Mouse (Mus musculus) limb, embryonic 15.5 days (tissue): ENCODE measurements around the gene Stx8. TPM values are rescaled to one million over a fixed set of nuclear protein-coding genes. Genes with fewer than 3 reads are reported as not detected.

Experiments
- ATAC-seq: fragments of 200-750 bp; cut with Nextera tagmentation; 2 replicates; pipeline ENCODE4 v1.8.0; 2017; ENCODE audit warnings: low read depth, moderate TSS enrichment; ENCODE audit not compliant: insufficient number of reproducible peaks, low FRiP score, low TSS enrichment
- H3K27ac ChIP-seq: fragments of 300-500 bp; sonication (generic); 2 replicates; pipeline ENCODE4 v1.5.1; 2015; ENCODE audit warnings: moderate library complexity, mild to moderate bottlenecking, inconsistent platforms
- H3K27me3 ChIP-seq: fragments of 300-500 bp; sonication (generic); 2 replicates; pipeline ENCODE4 v1.6.1; 2015; ENCODE audit warnings: inconsistent platforms
- H3K36me3 ChIP-seq: fragments of 300-500 bp; sonication (generic); 2 replicates; pipeline ENCODE4 v1.6.1; 2015; ENCODE audit warnings: inconsistent platforms
- H3K4me1 ChIP-seq: fragments of 300-500 bp; sonication (generic); 2 replicates; pipeline ENCODE4 v1.6.1; 2015; ENCODE audit warnings: inconsistent platforms
- H3K4me2 ChIP-seq: fragments of 300-500 bp; sonication (generic); 2 replicates; pipeline ENCODE4 v1.6.1; 2015; ENCODE audit warnings: mild to moderate bottlenecking, inconsistent platforms
- H3K4me3 ChIP-seq: fragments of 300-500 bp; sonication (generic); 2 replicates; pipeline ENCODE4 v1.5.1; 2015; ENCODE audit warnings: mild to moderate bottlenecking, inconsistent platforms
- H3K9ac ChIP-seq: fragments of 300-500 bp; sonication (generic); 2 replicates; pipeline ENCODE4 v1.6.1; 2015; ENCODE audit warnings: inconsistent platforms
- H3K9me3 ChIP-seq: fragments of 300-500 bp; sonication (generic); 2 replicates; pipeline ENCODE4 v1.6.1; 2016; ENCODE audit warnings: inconsistent platforms
- WGBS: fragments of 180-500 bp; shearing (Covaris S2); methylation state at CpG from one replicate; pipeline ENCODE4 v1.1.7; 2015; 5-methylcytosine and 5-hydroxymethylcytosine counted together
- polyA plus RNA-seq: library from polyadenylated mRNA; unstranded; fragments of >200 nt; fragmentation: Nextera tagmentation; extraction: Ambion mirVana; gene quantifications from 2 replicates; pipeline ENCODE4 v1.2.1, GENCODE M21; 2015

Stx8 gene
- polyA plus RNA-seq, 1 experiment from 2014 or later = 64.4 TPM

GRCm38 (mm10) chr11:68022895-68023294 lies 56.9 kb downstream of the Stx8 start:
- Histone ChIP-seq H3K9me3 (no peaks in the 10 kb centered on the region), H3K9ac (no peak overlapping the region), H3K27ac (no peak overlapping the region), H3K4me2 (no peak overlapping the region), H3K36me3 (peaks cover 2% of the 10 kb centered on the region; the same call in 1 of the 2 replicates), H3K4me1 (peaks cover 15% of the 10 kb centered on the region; the same call in 1 of the 2 replicates), H3K27me3 (no peaks in the 10 kb centered on the region; the same call in 1 of the 2 replicates), H3K4me3 (no peak overlapping the region)
- 77% methylated on average over 5 of the region's 5 CpGs for WGBS
- ATAC-seq = no peak

DNA sequence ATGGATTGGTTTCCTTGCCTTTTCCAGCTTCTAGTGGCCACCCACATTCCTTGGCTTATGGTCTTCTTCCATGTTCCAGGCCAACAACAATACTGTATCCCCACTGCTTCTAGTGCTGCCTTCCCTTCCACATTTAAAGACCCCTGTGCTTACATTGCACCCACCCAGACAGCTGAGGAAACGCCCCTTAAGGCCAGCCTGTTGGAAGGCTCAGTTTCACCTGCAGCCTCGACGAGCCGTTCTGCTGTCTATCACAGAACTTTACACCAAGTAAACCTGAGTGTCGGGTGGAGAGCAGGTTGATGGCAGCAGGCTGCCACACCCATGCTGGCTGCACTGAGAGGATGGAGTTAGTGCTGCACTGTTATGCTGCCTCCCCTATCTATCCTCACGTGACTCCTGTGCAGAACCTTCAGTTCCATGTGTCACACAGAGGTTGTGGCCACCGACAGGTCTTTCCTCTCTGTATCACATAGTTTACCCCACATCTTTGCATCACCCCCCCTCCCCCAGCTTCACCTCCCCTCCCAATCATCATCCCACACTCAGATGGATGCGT lies 57.9 kb downstream of the Stx8 start:
- Histone ChIP-seq H3K9ac (no peak overlapping the region), H3K27me3 (no peaks in the 10 kb centered on the region; the same call in 1 of the 2 replicates), H3K4me2 (no peak overlapping the region), H3K4me1 (peaks cover 8% of the 10 kb centered on the region; the same call in 1 of the 2 replicates), H3K4me3 (no peak overlapping the region), H3K36me3 (peaks cover 2% of the 10 kb centered on the region; the same call in 1 of the 2 replicates), H3K27ac (no peak overlapping the region), H3K9me3 (no peaks in the 10 kb centered on the region)
- 64% methylated on average over 8 of the region's 8 CpGs for WGBS
- ATAC-seq = no peak

DNA sequence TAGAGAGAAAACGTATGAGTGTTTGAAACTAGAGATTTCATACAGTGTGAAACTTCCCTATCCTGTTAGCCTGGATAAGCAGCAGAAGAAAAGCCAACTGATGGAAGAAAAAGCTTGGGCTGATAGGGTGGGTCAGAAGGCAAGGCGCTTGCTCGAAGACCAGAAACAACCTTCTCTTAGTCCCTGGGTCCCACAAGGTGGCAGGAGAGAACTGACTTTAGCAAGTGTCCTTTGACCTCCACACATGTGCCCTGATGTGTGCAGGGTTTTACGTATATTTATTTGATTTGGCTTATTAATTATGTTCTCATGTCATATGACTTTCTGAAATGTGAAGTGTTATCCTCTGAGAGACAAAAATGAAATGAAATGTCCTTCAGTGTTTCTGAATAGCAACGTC lies 60.6 kb downstream of the Stx8 start:
- Histone ChIP-seq H3K27me3 (no peaks in the 10 kb centered on the region; the same call in 1 of the 2 replicates), H3K4me3 (no peak overlapping the region), H3K4me1 (peaks cover 9% of the 10 kb centered on the region; the same call in 1 of the 2 replicates), H3K36me3 (peaks cover 2% of the 10 kb centered on the region; the same call in 1 of the 2 replicates), H3K27ac (no peak overlapping the region), H3K9me3 (no peaks in the 10 kb centered on the region), H3K4me2 (no peak overlapping the region), H3K9ac (no peak overlapping the region)
- ATAC-seq = no peak
- WGBS = 79% methylated on average over 5 of the region's 5 CpGs

GRCm38 (mm10) chr11:68029079-68029478 lies 63.1 kb downstream of the Stx8 start:
- Histone ChIP-seq H3K27ac (no peak overlapping the region), H3K9me3 (no peaks in the 10 kb centered on the region), H3K27me3 (no peaks in the 10 kb centered on the region; the same call in 1 of the 2 replicates), H3K4me1 (0 out of 2 replicates have a peak, but pooled peaks cover 5% of the 10 kb centered on the region), H3K4me2 (no peak overlapping the region), H3K9ac (no peak overlapping the region), H3K36me3 (no peaks in the 10 kb centered on the region), H3K4me3 (no peak overlapping the region)
- WGBS = 49% methylated on average over 4 of the region's 4 CpGs
- ATAC-seq = no peak

- H3K4me2 ChIP-seq = no peak overlapping the region
- H3K4me1 ChIP-seq = 0 out of 2 replicates have a peak, but pooled peaks cover 5% of the 10 kb centered on the region
- H3K27ac ChIP-seq = no peak overlapping the region
- H3K27me3 ChIP-seq = no peaks in the 10 kb centered on the region; the same call in 1 of the 2 replicates
- ATAC-seq = no peak
- H3K4me3 ChIP-seq = no peak overlapping the region
- 30% methylated on average over 3 of the region's 3 CpGs for WGBS
- H3K9me3 ChIP-seq = no peaks in the 10 kb centered on the region
- H3K9ac ChIP-seq = no peak overlapping the region
- H3K36me3 ChIP-seq = no peaks in the 10 kb centered on the region
Measured at GRCm38 (mm10) chr11:68029871-68030270, 63.9 kb downstream of the Stx8 start.

DNA sequence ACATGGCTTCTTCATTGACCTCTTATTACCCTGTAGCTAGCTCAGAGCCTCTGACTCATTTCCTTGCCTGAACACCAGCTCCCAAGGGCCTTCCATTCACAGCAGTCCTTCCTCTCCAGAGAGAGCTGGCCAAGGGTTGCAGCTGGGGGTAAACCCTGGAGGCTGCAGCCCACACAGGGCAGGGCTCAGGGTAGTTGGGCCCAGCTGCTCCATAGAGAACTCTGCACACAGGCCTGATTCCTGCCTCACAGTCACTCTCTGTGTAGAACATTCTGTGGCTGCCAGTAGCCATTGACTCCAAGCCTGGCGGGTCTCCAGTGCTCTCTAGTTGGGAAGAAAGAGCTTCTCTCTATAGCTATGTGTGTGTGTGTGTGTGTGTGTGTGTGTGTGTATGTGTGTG lies 64.8 kb downstream of the Stx8 start:
- Histone ChIP-seq H3K9ac (no peak overlapping the region), H3K4me2 (no peak overlapping the region), H3K27ac (no peak overlapping the region), H3K27me3 (no peaks in the 10 kb centered on the region; the same call in 1 of the 2 replicates), H3K4me3 (no peak overlapping the region), H3K9me3 (no peaks in the 10 kb centered on the region), H3K36me3 (no peaks in the 10 kb centered on the region), H3K4me1 (0 out of 2 replicates have a peak, but pooled peaks cover 5% of the 10 kb centered on the region)
- WGBS = 91% methylated on average over 1 of the region's 1 CpGs
- 0 out of 2 replicates have a peak, but pooled peaks have one; percentile 24 for ATAC-seq

GRCm38 (mm10) chr11:68032448-68032847 lies 66.5 kb downstream of the Stx8 start:
- Histone ChIP-seq H3K4me3 (no peak overlapping the region), H3K27me3 (no peaks in the 10 kb centered on the region), H3K4me1 (peaks cover 17% of the 10 kb centered on the region), H3K9ac (no peak overlapping the region), H3K36me3 (no peaks in the 10 kb centered on the region), H3K4me2 (no peak overlapping the region), H3K9me3 (no peaks in the 10 kb centered on the region), H3K27ac (no peak overlapping the region)
- ATAC-seq = no peak
- WGBS = 74% methylated on average over 2 of the region's 2 CpGs

DNA sequence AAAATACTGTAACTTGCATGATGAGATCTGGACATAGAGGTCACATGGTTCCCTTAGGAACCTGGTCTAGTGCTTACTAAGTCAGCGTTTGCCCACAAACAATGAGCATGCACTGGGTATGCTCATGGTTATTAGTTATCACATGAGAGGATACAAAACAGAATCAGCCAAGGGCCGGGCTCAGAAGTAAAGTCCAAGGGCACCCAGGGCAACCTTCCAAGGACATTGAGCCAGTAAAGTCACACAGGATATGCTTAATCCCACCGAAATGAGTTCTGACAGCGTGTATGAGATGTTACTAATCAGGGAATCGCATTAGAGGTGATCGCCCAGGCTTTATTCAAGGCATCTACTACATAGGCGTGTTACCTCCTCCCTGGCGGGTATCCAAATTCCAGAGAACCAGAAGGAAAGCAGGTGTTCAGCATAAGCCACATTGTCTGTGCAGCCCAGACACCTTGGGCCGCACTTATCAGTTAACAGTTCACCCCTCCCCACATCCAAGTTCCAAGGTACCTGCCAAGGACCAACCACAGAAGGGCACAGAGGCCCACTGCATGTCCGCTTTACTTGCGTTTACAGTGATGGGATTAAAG lies 67.4 kb downstream of the Stx8 start:
- WGBS = 76% methylated on average over 11 of the region's 11 CpGs
- Histone ChIP-seq H3K4me3 (no peak overlapping the region), H3K9me3 (no peaks in the 10 kb centered on the region), H3K27me3 (no peaks in the 10 kb centered on the region), H3K4me1 (peaks cover 17% of the 10 kb centered on the region), H3K27ac (no peak overlapping the region), H3K36me3 (no peaks in the 10 kb centered on the region), H3K4me2 (no peak overlapping the region), H3K9ac (no peak overlapping the region)
- no peak for ATAC-seq

DNA sequence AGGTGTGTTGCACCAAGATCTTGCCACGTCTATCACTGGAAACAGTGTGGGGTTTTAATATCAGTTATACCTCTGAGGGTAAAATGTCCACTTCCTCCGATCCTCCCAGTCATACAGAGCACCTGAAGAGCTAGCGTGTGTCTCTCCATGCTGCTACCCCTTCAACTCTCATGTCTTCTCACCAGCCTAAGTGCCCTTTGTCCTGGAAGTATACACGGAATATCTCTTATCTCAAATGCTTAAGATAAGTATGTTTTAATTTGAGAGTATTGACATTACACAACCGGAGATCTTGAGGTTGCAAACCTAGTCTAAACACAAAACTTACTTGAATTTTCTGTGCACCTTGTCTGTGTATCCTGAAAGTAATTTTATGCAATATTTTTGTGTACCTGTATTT lies 68.4 kb downstream of the Stx8 start:
- no peaks in the 10 kb centered on the region for H3K9me3 ChIP-seq
- H3K4me1 ChIP-seq = peaks cover 17% of the 10 kb centered on the region
- H3K4me3 ChIP-seq = no peak overlapping the region
- no peak overlapping the region for H3K9ac ChIP-seq
- H3K4me2 ChIP-seq = no peak overlapping the region
- no peak overlapping the region for H3K27ac ChIP-seq
- no peaks in the 10 kb centered on the region for H3K27me3 ChIP-seq
- WGBS = 86% methylated on average over 5 of the region's 5 CpGs
- ATAC-seq = no peak
- H3K36me3 ChIP-seq = no peaks in the 10 kb centered on the region

DNA sequence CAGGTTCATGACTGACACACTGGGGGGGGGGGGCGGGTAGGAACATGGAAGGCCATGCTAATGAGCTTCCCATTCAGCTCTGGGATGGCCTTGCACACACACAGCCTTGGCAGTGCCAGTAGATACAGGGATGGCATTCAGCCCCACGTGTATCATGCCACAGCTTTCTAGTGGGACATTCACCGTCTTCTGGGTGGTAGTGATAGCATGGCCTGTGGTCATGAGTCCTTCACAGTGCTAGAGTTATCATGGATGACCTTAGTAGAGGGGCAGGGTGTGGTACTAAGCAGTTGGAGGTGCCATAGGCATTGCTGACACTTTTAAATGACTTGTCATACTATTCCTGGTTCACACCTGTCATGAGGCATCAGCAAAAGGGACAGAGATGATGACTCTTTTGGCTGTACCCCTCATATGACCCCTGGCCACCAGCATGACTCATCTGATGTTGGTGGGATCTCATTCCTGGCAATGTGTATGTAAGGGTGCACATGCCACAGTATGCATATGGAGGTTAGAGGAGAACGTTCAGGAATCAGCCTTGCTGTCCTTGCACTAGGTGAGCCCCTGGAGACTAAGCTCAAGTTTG lies 69.4 kb downstream of the Stx8 start:
- Histone ChIP-seq H3K9me3 (no peaks in the 10 kb centered on the region), H3K4me1 (peaks cover 14% of the 10 kb centered on the region), H3K9ac (no peak overlapping the region), H3K4me3 (no peak overlapping the region), H3K4me2 (no peak overlapping the region), H3K27ac (no peak overlapping the region), H3K36me3 (no peaks in the 10 kb centered on the region), H3K27me3 (no peaks in the 10 kb centered on the region)
- 78% methylated on average over 4 of the region's 4 CpGs for WGBS
- ATAC-seq = no peak; the same call in 1 of the 2 replicates

GRCm38 (mm10) chr11:68036133-68036959 lies 70.4 kb downstream of the Stx8 start:
- H3K9ac ChIP-seq = no peak overlapping the region
- H3K36me3 ChIP-seq = no peaks in the 10 kb centered on the region
- no peak overlapping the region for H3K4me3 ChIP-seq
- no peaks in the 10 kb centered on the region for H3K27me3 ChIP-seq
- WGBS = 37% methylated on average over 20 of the region's 20 CpGs
- peak overlapping the region; percentile 13; the same call in 1 of the 2 replicates for H3K27ac ChIP-seq
- 0 out of 2 replicates have a peak overlapping the region, but pooled peaks have one; percentile 3 for H3K4me2 ChIP-seq
- H3K4me1 ChIP-seq = peaks cover 12% of the 10 kb centered on the region
- ATAC-seq = no peak
- H3K9me3 ChIP-seq = no peaks in the 10 kb centered on the region
